Mouse (Mus musculus) limb, embryonic 14.5 days (tissue): Measurements from ENCODE around the gene Tnnc2. TPM values are rescaled to one million over a fixed set of nuclear protein-coding genes. Genes with fewer than 3 reads are reported as not detected.

Experiments
- ATAC-seq: fragments of 200-750 bp; cut with Nextera tagmentation; 2 replicates; pipeline ENCODE4 v1.8.0; 2017; ENCODE audit warnings: low read depth, moderate number of reproducible peaks, moderate TSS enrichment; ENCODE audit not compliant: low FRiP score
- DNase-seq: peaks from one replicate; pipeline ENCODE4 v3.0.0-alpha.2; 2015; ENCODE audit warnings: low spot score
- H3K27ac ChIP-seq: fragments of 300-500 bp; sonication (generic); replicated peaks from 2 replicates; pipeline ENCODE4 v1.5.1; 2014; ENCODE audit warnings: low read depth, mild to moderate bottlenecking, low read length, moderate library complexity, mixed read lengths
- H3K27me3 ChIP-seq: fragments of 300-500 bp; sonication (generic); 2 replicates; pipeline ENCODE4 v1.6.1; 2014; ENCODE audit warnings: low read length, mixed read lengths; ENCODE audit not compliant: control insufficient read depth, insufficient read depth
- H3K36me3 ChIP-seq: fragments of 300-500 bp; sonication (generic); 2 replicates; pipeline ENCODE4 v1.6.1; 2014; ENCODE audit warnings: mild to moderate bottlenecking, low read length, moderate library complexity, mixed read lengths; ENCODE audit not compliant: control insufficient read depth, insufficient read depth
- H3K4me1 ChIP-seq: fragments of 300-500 bp; sonication (generic); 2 replicates; pipeline ENCODE4 v1.6.1; 2014; ENCODE audit warnings: antibody characterized with exemption, low read length, mixed read lengths; ENCODE audit not compliant: control insufficient read depth, insufficient read depth
- H3K4me2 ChIP-seq: fragments of 300-500 bp; sonication (generic); replicated peaks from 2 replicates; pipeline ENCODE4 v1.6.1; 2014; ENCODE audit warnings: low read depth, mild to moderate bottlenecking, low read length, moderate library complexity; ENCODE audit not compliant: severe bottlenecking
- H3K4me3 ChIP-seq: fragments of 300-500 bp; sonication (generic); replicated peaks from 2 replicates; pipeline ENCODE4 v1.5.1; 2014; ENCODE audit warnings: low read length
- H3K9ac ChIP-seq: fragments of 300-500 bp; sonication (generic); 2 replicates; pipeline ENCODE4 v1.6.1; 2014; ENCODE audit warnings: mild to moderate bottlenecking, low read depth, low read length, moderate library complexity; ENCODE audit not compliant: severe bottlenecking
- H3K9me3 ChIP-seq: fragments of 300-500 bp; sonication (generic); 2 replicates; pipeline ENCODE4 v1.6.1; 2016; ENCODE audit warnings: low read length; ENCODE audit not compliant: control insufficient read depth
- POLR2A ChIP-seq: fragments of 200-500 bp; IDR thresholded peaks from 2 replicates; pipeline ENCODE4 v1.8.0; 2012; ENCODE audit warnings: inconsistent platforms, mild to moderate bottlenecking, moderate library complexity, borderline replicate concordance; ENCODE audit not compliant: insufficient read depth, insufficient read length; ENCODE audit errors: extremely low read depth
- WGBS: fragments of 180-500 bp; shearing (Covaris S2); extraction: QIAGEN DNeasy Blood & Tissue Kit; methylation state at CpG from one replicate; pipeline ENCODE4 v1.1.7; 2014; 5-methylcytosine and 5-hydroxymethylcytosine counted together
- polyA plus RNA-seq, 2 experiments: library from polyadenylated mRNA; depleted of rRNA in 1 of 2; stranded (reverse) in 1 of 2; unstranded in 1 of 2; fragments of >200 nt; fragmentation: Nextera tagmentation in 1 of 2; extraction: Ambion mirVana in 1 of 2; gene quantifications; 2 replicates each; pipeline versions ENCODE4 v1.2.1 to v1.2.3; 2012 to 2014

The Tnnc2 gene
- polyA plus RNA-seq, 2 experiments, result 322 to 401 TPM

GRCm38 (mm10) chr2:164767812-164768540, 11.8 kb downstream of the Tnnc2 start:
- Histone ChIP-seq H3K4me2 (no peak overlapping the region), H3K4me3 (no peak overlapping the region), H3K36me3 (peaks cover 61% of the 10 kb centered on the region), H3K9me3 (no peaks in the 10 kb centered on the region), H3K4me1 (peaks cover 6% of the 10 kb centered on the region), H3K27ac (no peak overlapping the region), H3K27me3 (no peaks in the 10 kb centered on the region), H3K9ac (no peak overlapping the region)
- DNase-seq (no peak), ATAC-seq (no peak)
- TF ChIP-seq POLR2A, result no peak
- WGBS, result 85% methylated on average over 15 of the region's 15 CpGs

GRCm38 (mm10) chr2:164765841-164766240, 13.9 kb downstream of the Tnnc2 start:
- no peak overlapping the region for H3K4me2 ChIP-seq
- H3K36me3 ChIP-seq, result peaks cover 69% of the 10 kb centered on the region
- peaks cover 6% of the 10 kb centered on the region for H3K4me1 ChIP-seq
- no peak overlapping the region for H3K9ac ChIP-seq
- H3K4me3 ChIP-seq, result no peak overlapping the region
- DNase-seq (no peak), ATAC-seq (no peak)
- H3K9me3 ChIP-seq, result no peaks in the 10 kb centered on the region
- no peak for TF ChIP-seq POLR2A
- H3K27ac ChIP-seq, result no peak overlapping the region
- H3K27me3 ChIP-seq, result no peaks in the 10 kb centered on the region
- WGBS, result 71% methylated on average over 3 of the region's 3 CpGs

GRCm38 (mm10) chr2:164762593-164762992, 17.2 kb downstream of the Tnnc2 start:
- ATAC-seq (no peak), DNase-seq (no peak)
- no peaks in the 10 kb centered on the region for H3K4me1 ChIP-seq
- no peak overlapping the region for H3K4me3 ChIP-seq
- no peak overlapping the region for H3K9ac ChIP-seq
- no peaks in the 10 kb centered on the region for H3K9me3 ChIP-seq
- TF ChIP-seq POLR2A, result no peak
- no peak overlapping the region for H3K27ac ChIP-seq
- WGBS, result 90% methylated on average over 7 of the region's 7 CpGs
- H3K4me2 ChIP-seq, result no peak overlapping the region
- H3K36me3 ChIP-seq, result peaks cover 92% of the 10 kb centered on the region
- H3K27me3 ChIP-seq, result no peaks in the 10 kb centered on the region

GRCm38 (mm10) chr2:164761971-164762370, 17.8 kb downstream of the Tnnc2 start:
- 98% methylated on average over 4 of the region's 4 CpGs for WGBS

GRCm38 (mm10) chr2:164761502-164761901, 18.3 kb downstream of the Tnnc2 start:
- Histone ChIP-seq H3K4me3 (no peak overlapping the region), H3K4me1 (no peaks in the 10 kb centered on the region), H3K27ac (no peak overlapping the region), H3K9ac (no peak overlapping the region), H3K27me3 (no peaks in the 10 kb centered on the region), H3K36me3 (peaks cover 92% of the 10 kb centered on the region), H3K9me3 (no peaks in the 10 kb centered on the region), H3K4me2 (no peak overlapping the region)
- 97% methylated on average over 2 of the region's 2 CpGs for WGBS
- no peak for ATAC-seq
- no peak for DNase-seq
- TF ChIP-seq POLR2A, result no peak

More at GRCm38 (mm10) chr2:164761971-164762370, 17.8 kb downstream of the Tnnc2 start:
- no peak for TF ChIP-seq POLR2A
- Histone ChIP-seq H3K9me3 (no peaks in the 10 kb centered on the region), H3K4me1 (no peaks in the 10 kb centered on the region), H3K36me3 (peaks cover 92% of the 10 kb centered on the region), H3K4me2 (no peak overlapping the region), H3K4me3 (no peak overlapping the region), H3K27ac (no peak overlapping the region), H3K9ac (no peak overlapping the region), H3K27me3 (no peaks in the 10 kb centered on the region)
- ATAC-seq (no peak), DNase-seq (no peak)
